ENCODE assay signal across 13 mouse cellular contexts in genomic region chr12:12783699-12784605, GRCm38 (mm10).
A peak's percentile ranks its signal among the peaks of the same experiment; 100 is the strongest.
DNase-seq lines count a peak whose midpoint lies in the region; ATAC-seq and TF ChIP-seq lines count a peak whose summit lies in the region.
"Had no signal": no experiment of that assay in that cellular context is flagged by ENCODE, and none has a peak within 500 bp of the region (broad histone marks: within the 10 kb centered on the region; RNA-seq: fewer than 3 reads in every experiment).

No protein-coding gene starts in this region.

- no peak for TF ChIP-seq CTCF in hindbrain, postnatal 0 days (IDR thresholded peaks at IDR 0.05; ENCODE audit: low read depth)
- no peak for TF ChIP-seq CTCF in kidney, adult 2 months (conservative IDR thresholded peaks at IDR 0.05; ENCODE audit: insufficient read depth, insufficient read length, low read depth, low read length)

- ATAC-seq in hindbrain, postnatal 0 days, result no peak
- ATAC-seq in hindbrain, embryonic 13.5 days (ENCODE audit: low FRiP score), result no peak
- 0 out of 2 replicates have a peak, but pooled peaks have one; percentile 47 for ATAC-seq in embryonic facial prominence, embryonic 15.5 days (ENCODE audit: insufficient number of reproducible peaks, low FRiP score, low TSS enrichment, low read depth)
- ATAC-seq in midbrain, embryonic 14.5 days (ENCODE audit: low FRiP score, low TSS enrichment), result no peak
- no peak for ATAC-seq in erythroblast, adult 5-6 weeks (replicated peaks; ENCODE audit: low FRiP score, poor library complexity, severe bottlenecking)

- 21% methylated on average over 11 of the region's 11 CpGs for WGBS in hindbrain, postnatal 0 days
- WGBS in hindbrain, embryonic 13.5 days, result 20% methylated on average over 11 of the region's 11 CpGs
- WGBS in embryonic facial prominence, embryonic 15.5 days, result 21% methylated on average over 11 of the region's 11 CpGs
- WGBS in midbrain, embryonic 14.5 days, result 6% methylated on average over 11 of the region's 11 CpGs
- 74% methylated on average over 11 of the region's 11 CpGs for WGBS in kidney, adult 2 months

- no peak overlapping the region for H3K4me3 ChIP-seq in hindbrain, postnatal 0 days (ENCODE audit: low read length)
- H3K4me3 ChIP-seq in hindbrain, embryonic 13.5 days, result no peak overlapping the region
- H3K4me3 ChIP-seq in embryonic facial prominence, embryonic 15.5 days (replicated peaks), result no peak overlapping the region
- H3K4me3 ChIP-seq in midbrain, embryonic 14.5 days (replicated peaks; ENCODE audit: low read depth, low read length), result no peak overlapping the region
- no peak overlapping the region for H3K4me3 ChIP-seq in kidney, adult 2 months (ENCODE audit: insufficient read depth, low read depth, low read length)
- H3K4me3 ChIP-seq: liver, embryonic 13.5 days had no signal

- DNase-seq in hindbrain, postnatal 0 days (ENCODE audit: low spot score), result peak; percentile 42
- peak; percentile 31 for DNase-seq in Muller cell, postnatal 12 days (ENCODE audit: inconsistent ontology term)
- peak; percentile 45 for DNase-seq in midbrain, embryonic 14.5 days
- no peak for DNase-seq in kidney, adult 2 months
- DNase-seq in yolk sac, embryonic 10.5 days (ENCODE audit: low spot score), result no peak
- DNase-seq: adrenal gland, adult 8-10 months; liver, embryonic 13.5 days; lung, postnatal 14 days; right cerebral cortex, postnatal 14 days; thymus, postnatal 14 days had no signal

- H3K36me3 ChIP-seq in hindbrain, postnatal 0 days (ENCODE audit: insufficient read depth, low read length), result no peaks in the 10 kb centered on the region
- no peaks in the 10 kb centered on the region for H3K36me3 ChIP-seq in hindbrain, embryonic 13.5 days
- no peaks in the 10 kb centered on the region for H3K36me3 ChIP-seq in embryonic facial prominence, embryonic 15.5 days
- no peaks in the 10 kb centered on the region for H3K36me3 ChIP-seq in midbrain, embryonic 14.5 days (ENCODE audit: control insufficient read depth, insufficient read depth, low read length)
- H3K36me3 ChIP-seq in kidney, adult 2 months (ENCODE audit: control insufficient read depth, insufficient read depth, low read length), result no peaks in the 10 kb centered on the region
- H3K36me3 ChIP-seq: liver, embryonic 13.5 days had no signal

- H3K9ac ChIP-seq in hindbrain, postnatal 0 days (replicated peaks; ENCODE audit: low read length), result no peak overlapping the region
- H3K9ac ChIP-seq in hindbrain, embryonic 13.5 days, result no peak overlapping the region
- H3K9ac ChIP-seq in embryonic facial prominence, embryonic 15.5 days, result no peak overlapping the region
- no peak overlapping the region for H3K9ac ChIP-seq in midbrain, embryonic 14.5 days (replicated peaks; ENCODE audit: low read length)
- H3K9ac ChIP-seq: liver, embryonic 13.5 days had no signal

- no peak overlapping the region for H3K27ac ChIP-seq in hindbrain, postnatal 0 days
- H3K27ac ChIP-seq in hindbrain, embryonic 13.5 days, result no peak overlapping the region
- H3K27ac ChIP-seq in embryonic facial prominence, embryonic 15.5 days (replicated peaks), result no peak overlapping the region
- no peak overlapping the region for H3K27ac ChIP-seq in midbrain, embryonic 14.5 days (replicated peaks; ENCODE audit: low read depth, low read length)
- H3K27ac ChIP-seq in kidney, adult 2 months (ENCODE audit: insufficient read depth, low read depth, low read length), result no peak overlapping the region
- H3K27ac ChIP-seq: liver, embryonic 13.5 days had no signal

- H3K4me2 ChIP-seq in hindbrain, postnatal 0 days (ENCODE audit: low read depth, low read length), result no peak overlapping the region
- H3K4me2 ChIP-seq in hindbrain, embryonic 13.5 days, result no peak overlapping the region
- no peak overlapping the region for H3K4me2 ChIP-seq in embryonic facial prominence, embryonic 15.5 days (replicated peaks)
- H3K4me2 ChIP-seq in midbrain, embryonic 14.5 days (ENCODE audit: low read length), result no peak overlapping the region
- H3K4me2 ChIP-seq: liver, embryonic 13.5 days had no signal

- no peaks in the 10 kb centered on the region for H3K4me1 ChIP-seq in hindbrain, postnatal 0 days (ENCODE audit: insufficient read depth, low read length)
- peaks cover 17% of the 10 kb centered on the region for H3K4me1 ChIP-seq in hindbrain, embryonic 13.5 days (replicated peaks)
- H3K4me1 ChIP-seq in embryonic facial prominence, embryonic 15.5 days, result peaks cover 20% of the 10 kb centered on the region; the same call in 1 of the 2 replicates
- peaks cover 22% of the 10 kb centered on the region for H3K4me1 ChIP-seq in midbrain, embryonic 14.5 days (ENCODE audit: control insufficient read depth, insufficient read depth, low read length)
- no peaks in the 10 kb centered on the region for H3K4me1 ChIP-seq in kidney, adult 2 months (ENCODE audit: control insufficient read depth, insufficient read depth, low read length)

- TF ChIP-seq POLR2A in kidney, adult 2 months (IDR thresholded peaks at IDR 0.05; ENCODE audit: low read depth, low read length), result no peak

- H3K9me3 ChIP-seq in hindbrain, postnatal 0 days (ENCODE audit: low read length), result no peaks in the 10 kb centered on the region
- no peaks in the 10 kb centered on the region for H3K9me3 ChIP-seq in hindbrain, embryonic 13.5 days
- H3K9me3 ChIP-seq in embryonic facial prominence, embryonic 15.5 days (replicated peaks), result no peaks in the 10 kb centered on the region
- H3K9me3 ChIP-seq in midbrain, embryonic 14.5 days (ENCODE audit: control insufficient read depth, low read length), result no peaks in the 10 kb centered on the region
- H3K9me3 ChIP-seq: liver, embryonic 13.5 days had no signal

- no peaks in the 10 kb centered on the region for H3K27me3 ChIP-seq in hindbrain, postnatal 0 days (ENCODE audit: insufficient read depth, low read length)
- peaks cover 35% of the 10 kb centered on the region for H3K27me3 ChIP-seq in hindbrain, embryonic 13.5 days
- H3K27me3 ChIP-seq in embryonic facial prominence, embryonic 15.5 days, result 0 out of 2 replicates have a peak, but pooled peaks cover 2% of the 10 kb centered on the region
- H3K27me3 ChIP-seq in midbrain, embryonic 14.5 days (ENCODE audit: control insufficient read depth, insufficient read depth, low read length), result peaks cover 17% of the 10 kb centered on the region; the same call in 1 of the 2 replicates
- H3K27me3 ChIP-seq in kidney, adult 2 months (replicated peaks; ENCODE audit: control insufficient read depth, insufficient read depth, low read length), result no peaks in the 10 kb centered on the region

Comparison
In these comparisons a context has a peak if more than half of its experiments do, and no peak if none do; other contexts are left out.
1. DNase-seq: peak in hindbrain, postnatal 0 days (single experiment), Muller cell, postnatal 12 days (single experiment) and midbrain, embryonic 14.5 days (single experiment); none in kidney, adult 2 months (single experiment) and yolk sac, embryonic 10.5 days (single experiment).